Mouse (Mus musculus) left cerebral cortex, postnatal 10 days (tissue): ENCODE results near the gene Rnaseh2a. TPM values are rescaled to one million over a fixed set of nuclear protein-coding genes. Genes with fewer than 3 reads are reported as not detected.

Experiments used
- DNase-seq, 2 experiments: peaks; one replicate each; pipeline ENCODE4 v3.0.0; 2021 to 2022; ENCODE audit warnings: low spot score in 2 of 2, mixed read lengths in 1 of 2; ENCODE audit errors: extremely low spot score in 1 of 2
- intact Hi-C: fragments of 180-260 bp; cut with DNase I; formaldehyde crosslinking; loops from one replicate; pipeline ENCODE4 v1.15.1; 2025
- total RNA-seq, 2 experiments: library from RNA; stranded (reverse); gene quantifications; 2 replicates each; pipeline ENCODE4 v1.2.3; 2021

The Rnaseh2a gene
- total RNA-seq, 2 experiments from 2014 or later = 41.0 to 44.2 TPM

GRCm38 (mm10) chr8:84973803-84974542, 4.4 kb upstream of the Rnaseh2a start:
- no peak for DNase-seq
- intact Hi-C loops = loop anchor here (5.0 kb wide), 1 partner anchor 58 kb away; no protein-coding TSS in a partner anchor

GRCm38 (mm10) chr8:84973079-84973478, 3.5 kb upstream of the Rnaseh2a start:
- no peak for DNase-seq
- intact Hi-C loops = loop anchor here (5.0 kb wide), 1 partner anchor 59 kb away; no protein-coding TSS in a partner anchor

- intact Hi-C loops = loop anchor here (5.0 kb wide), 1 partner anchor 61 kb away; no protein-coding TSS in a partner anchor
- no peak for DNase-seq
Observed at GRCm38 (mm10) chr8:84970913-84971312, 1.3 kb upstream of the Rnaseh2a start.

GRCm38 (mm10) chr8:84970135-84970790, 696 bp upstream of the Rnaseh2a start:
- intact Hi-C loops = loop anchor here (5.0 kb wide), 1 partner anchor 62 kb away; no protein-coding TSS in a partner anchor
- no peak for DNase-seq

GRCm38 (mm10) chr8:84968650-84969049, 917 bp downstream of the Rnaseh2a start:
- intact Hi-C loops = no loop called here
- no peak for DNase-seq

- intact Hi-C loops = no loop called here
- no peak for DNase-seq
Observed at GRCm38 (mm10) chr8:84967532-84968304, 1.8 kb downstream of the Rnaseh2a start.

GRCm38 (mm10) chr8:84966603-84967002, 3.0 kb downstream of the Rnaseh2a start:
- intact Hi-C loops = no loop called here
- no peak for DNase-seq

GRCm38 (mm10) chr8:84965731-84966291, 3.8 kb downstream of the Rnaseh2a start:
- DNase-seq = peak; percentile 92 to 96
- intact Hi-C loops = no loop called here

- intact Hi-C loops = no loop called here
- DNase-seq = no peak
Observed at GRCm38 (mm10) chr8:84963952-84964351, 5.6 kb downstream of the Rnaseh2a start.

GRCm38 (mm10) chr8:84959811-84960210, 9.8 kb downstream of the Rnaseh2a start:
- intact Hi-C loops = no loop called here
- no peak for DNase-seq

- intact Hi-C loops = no loop called here
- peak in 1 of 2 experiments; percentile 69 for DNase-seq
Observed at GRCm38 (mm10) chr8:84956768-84957167, 12.8 kb downstream of the Rnaseh2a start.

- intact Hi-C loops = no loop called here
- no peak for DNase-seq
Observed at GRCm38 (mm10) chr8:84952612-84953255, 16.8 kb downstream of the Rnaseh2a start.

- intact Hi-C loops = no loop called here
- no peak for DNase-seq
Observed at GRCm38 (mm10) chr8:84949753-84950152, 19.8 kb downstream of the Rnaseh2a start.

GRCm38 (mm10) chr8:84947241-84947545, 22.4 kb downstream of the Rnaseh2a start:
- intact Hi-C loops = no loop called here
- DNase-seq = no peak

- DNase-seq = peak in 1 of 2 experiments; percentile 44
- intact Hi-C loops = no loop called here
Observed at GRCm38 (mm10) chr8:84946528-84947240, 22.9 kb downstream of the Rnaseh2a start, which contains the start of gene Rtbdn. Rtbdn (plus strand) TSS chr8:84946991.

GRCm38 (mm10) chr8:84945633-84946527, 23.7 kb downstream of the Rnaseh2a start:
- DNase-seq = peak in 1 of 2 experiments; percentile 76
- intact Hi-C loops = no loop called here

- DNase-seq = peak; percentile 80 to 83
- intact Hi-C loops = no loop called here
Observed at GRCm38 (mm10) chr8:84945235-84945632, 24.3 kb downstream of the Rnaseh2a start.
